Mouse (Mus musculus): ENCODE measurements around the gene Tmem132a.

DNA sequence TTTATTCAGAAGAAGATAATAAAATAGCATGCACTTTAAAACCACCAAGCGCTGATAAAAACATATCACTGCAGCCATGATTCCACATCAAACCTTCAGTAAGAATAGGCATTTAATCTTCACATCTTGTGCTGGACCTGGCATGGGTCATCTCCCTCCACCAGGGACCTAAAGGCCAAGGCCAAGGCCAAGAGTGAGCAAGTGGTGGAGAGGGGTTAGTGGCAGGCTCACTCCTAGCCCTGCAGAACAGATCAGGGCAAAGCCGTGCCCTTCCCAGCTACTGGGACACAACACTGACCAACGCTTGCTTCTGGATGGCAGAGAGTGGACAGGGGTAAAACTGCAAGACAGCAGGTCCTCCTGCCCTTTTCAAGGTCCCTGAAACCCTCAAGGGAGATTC, 936 bp upstream of the Tmem132a start:
- no peak for TF ChIP-seq CTCF (IDR thresholded peaks at IDR 0.05; ENCODE audit: extremely low read depth, insufficient read depth, insufficient read length, insufficient replicate concordance)
- no peak for TF ChIP-seq POLR2A (IDR thresholded peaks at IDR 0.05; ENCODE audit: low read depth, low read length)
